ENCODE assay signal across 8 mouse cellular contexts in the genomic region with DNA sequence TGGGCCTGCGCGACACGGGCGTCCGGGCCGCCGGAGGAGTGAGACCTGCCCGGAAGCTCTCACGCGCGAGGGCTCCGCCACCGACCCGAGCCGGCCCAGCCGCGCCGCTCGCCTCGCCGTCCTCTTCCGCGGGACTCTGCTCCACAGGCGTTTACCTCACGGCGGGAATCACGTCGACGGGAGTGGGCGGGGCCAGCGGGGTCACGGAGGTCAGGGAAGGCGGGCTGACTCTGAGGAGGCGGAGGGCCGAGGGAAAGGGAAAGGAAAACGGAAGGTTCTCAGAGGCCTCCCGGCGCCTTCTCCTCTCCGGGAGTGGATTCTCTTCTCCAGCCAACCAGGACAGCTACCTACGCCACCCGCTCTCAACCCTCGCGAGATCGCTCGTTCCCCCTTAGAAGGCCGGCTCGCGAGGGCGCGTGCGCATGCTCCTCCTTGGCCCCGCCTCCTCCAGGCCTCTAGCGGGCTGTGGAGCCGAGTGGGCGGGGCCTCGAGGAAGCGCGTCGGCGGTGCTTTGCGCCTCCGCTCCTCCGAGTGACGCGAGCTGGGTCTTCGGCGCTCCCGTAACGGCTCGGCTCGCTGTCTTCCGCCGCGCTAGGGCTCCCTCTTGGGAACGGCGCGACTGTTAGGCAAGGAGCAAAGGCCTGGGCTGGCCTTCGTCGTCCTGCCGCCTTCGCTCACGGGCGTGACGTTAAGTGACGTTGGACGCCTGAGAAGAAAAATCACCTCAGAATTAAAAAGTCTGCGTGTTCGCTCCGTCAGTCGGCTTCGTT. TPM values are rescaled to one million over a fixed set of nuclear protein-coding genes. Genes with fewer than 3 reads are reported as not detected.
DNase-seq lines count a peak whose midpoint lies in the region; ATAC-seq lines count a peak whose summit lies in the region.
"Not testable (repeated sequence)": the region's sequence is repeated elsewhere in the genome, so short reads cannot be mapped to it uniquely, and the experiment has no call there.

Gene Smarca5, minus strand, starts transcription at position 343 of the 770 bp plus-strand sequence.

- peaks cover 18% of the 10 kb centered on the region for H3K36me3 ChIP-seq in heart, embryonic 14.5 days (ENCODE audit: control insufficient read depth, insufficient read depth, low read length)
- H3K36me3 ChIP-seq in liver, embryonic 12.5 days = peaks cover 19% of the 10 kb centered on the region
- not testable (repeated sequence) for H3K36me3 ChIP-seq in splenic B cell, adult 2 months (ENCODE audit: control insufficient read depth, insufficient read depth, low read length, poor library complexity, severe bottlenecking)

- WGBS in heart, embryonic 14.5 days = under 1% methylated on average over 72 of the region's 91 CpGs
- WGBS in liver, embryonic 12.5 days (ENCODE audit: insufficient replicate concordance) = 0% methylated on average over 90 of the region's 91 CpGs

- not testable (repeated sequence) for H3K27me3 ChIP-seq in heart, embryonic 14.5 days (ENCODE audit: control insufficient read depth, insufficient read depth, low read length); liver, embryonic 12.5 days (replicated peaks); splenic B cell, adult 2 months (ENCODE audit: control insufficient read depth, insufficient read depth, low read length, poor library complexity, severe bottlenecking)

- ATAC-seq in heart, embryonic 14.5 days (ENCODE audit: insufficient number of reproducible peaks, insufficient read depth, low FRiP score, low read depth) = peak; percentile 93
- ATAC-seq in liver, embryonic 12.5 days = peak; percentile 98

- H3K4me3 ChIP-seq in heart, embryonic 14.5 days (ENCODE audit: control insufficient read depth in 1 of 2, insufficient read depth in 1 of 2, low read depth in 1 of 2, low read length in 2 of 2) = peak within 1 kb of the TSS; percentile 69 to 86
- peak within 1 kb of the TSS; percentile 89 for H3K4me3 ChIP-seq in liver, embryonic 12.5 days

- H3K4me1 ChIP-seq in heart, embryonic 14.5 days (ENCODE audit: control insufficient read depth in 2 of 2, insufficient read depth in 2 of 2, low read length in 2 of 2) = not testable (repeated sequence)
- H3K4me1 ChIP-seq in liver, embryonic 12.5 days = peaks cover 26% of the 10 kb centered on the region

- H3K27ac ChIP-seq in heart, embryonic 14.5 days (replicated peaks in 1 of 2; ENCODE audit: control insufficient read depth in 1 of 2, insufficient read depth in 1 of 2, low read depth in 2 of 2, low read length in 2 of 2) = peak within 1 kb of the TSS; percentile 98
- peak within 1 kb of the TSS; percentile 96 for H3K27ac ChIP-seq in liver, embryonic 12.5 days

- H3K9me3 ChIP-seq in heart, embryonic 14.5 days (ENCODE audit: control insufficient read depth, low read length); liver, embryonic 12.5 days (replicated peaks): not testable (repeated sequence)

- peak; percentile 91 to 94 for DNase-seq in CD8-positive naive resting alpha-beta T cell, adult 2 months (ENCODE audit: low read depth in 2 of 2, low spot score in 2 of 2)
- peak; percentile 79 for DNase-seq in c-Kit-negative CD71-positive TER-119-positive erythroid progenitor cells, embryonic 14.5 days (ENCODE audit: low read depth, low spot score)
- DNase-seq in fibroblast of lung, adult 2 months (ENCODE audit: low read depth) = peak; percentile 81
- DNase-seq in kidney, postnatal 14 days = peak; percentile 96
- peak; percentile 96 for DNase-seq in naive thymus-derived CD4-positive, alpha-beta T cell, adult 2 months (ENCODE audit: low read depth)
- DNase-seq in splenic B cell, adult 2 months (ENCODE audit: low read depth, low spot score) = peak; percentile 96

- peak within 1 kb of the TSS; percentile 88 for H3K9ac ChIP-seq in heart, embryonic 14.5 days (ENCODE audit: low read length)
- H3K9ac ChIP-seq in liver, embryonic 12.5 days = peak within 1 kb of the TSS; percentile 98

- peak within 1 kb of the TSS; percentile 96 for H3K4me2 ChIP-seq in heart, embryonic 14.5 days (ENCODE audit: low read length)
- H3K4me2 ChIP-seq in liver, embryonic 12.5 days = peak within 1 kb of the TSS; percentile 93

RNA-seq across cellular contexts. Expression of gene Smarca5, which starts in this region (rescaled TPM):
- 42.7 and 45.1 TPM in 2 replicates for polyA plus RNA-seq in heart, embryonic 14.5 days (2014; fragmentation: Nextera tagmentation; extraction: Ambion mirVana)
- 98.2 and 104 TPM in 2 replicates for polyA plus RNA-seq in liver, embryonic 12.5 days (2016; fragmentation: Nextera tagmentation; extraction: Ambion mirVana)

Comparison
In these comparisons a context has a peak if more than half of its experiments do, and no peak if none do; other contexts are left out.
1. Peak in every context shown above with its lines: DNase-seq, ATAC-seq, H3K4me3 ChIP-seq and H3K27ac ChIP-seq.